Mouse (Mus musculus) erythroblast, embryonic 14.5 days (primary cell): ENCODE measurements around the gene Sctr.

ENCODE experiments used
- GATA1 ChIP-seq: IDR thresholded peaks from 2 replicates; pipeline ENCODE4 v1.6.1; 2012; ENCODE audit warnings: low read length, inconsistent platforms, mixed read lengths
- TAL1 ChIP-seq: IDR thresholded peaks from 3 replicates; pipeline ENCODE4 v1.6.1; 2012; ENCODE audit warnings: low read length, inconsistent platforms, mixed read lengths

DNA sequence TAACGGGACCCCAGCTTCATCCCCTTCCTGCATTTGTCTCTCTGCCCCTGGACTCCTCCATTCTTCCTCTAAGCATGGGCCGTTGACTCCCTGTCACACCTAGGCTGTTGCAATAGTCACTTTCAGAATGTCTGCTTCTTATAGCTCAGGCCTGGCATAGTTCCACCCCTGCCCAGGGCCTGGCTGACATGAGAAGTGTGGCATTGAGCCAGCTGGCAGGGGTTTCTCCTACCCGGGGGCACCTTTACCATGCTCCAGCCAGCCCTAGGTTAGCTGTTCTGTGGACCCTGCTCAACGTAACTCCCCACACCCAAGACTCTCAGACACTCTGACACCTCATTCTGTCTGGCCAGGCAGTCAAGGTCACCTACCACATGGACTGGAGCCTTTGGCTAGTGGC is 21.0 kb downstream of the Sctr start:
- TF ChIP-seq GATA1, result no peak
- no peak for TF ChIP-seq TAL1
